ENCODE assay signal across 17 mouse cellular contexts in the genomic region with DNA sequence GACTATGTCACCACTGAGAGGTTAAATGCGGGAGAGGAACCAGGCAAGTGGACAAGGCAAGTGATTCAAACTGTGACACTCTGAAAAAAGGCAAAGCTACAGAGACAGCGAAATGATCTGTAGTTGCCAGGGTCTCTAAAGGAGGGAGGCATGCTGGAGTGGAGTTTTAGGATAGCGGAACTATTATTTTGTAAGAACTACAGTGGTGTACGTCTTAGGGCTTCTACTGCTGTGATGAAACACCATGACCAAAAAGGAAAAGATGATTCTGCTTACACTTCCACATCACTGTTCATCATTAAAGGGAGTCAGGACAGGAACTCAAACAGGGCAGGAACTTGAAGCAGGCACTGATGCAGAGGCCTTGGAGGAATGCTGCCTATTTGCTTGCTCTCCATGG.
"Had no signal": no experiment of that assay in that cellular context is flagged by ENCODE, and none has a peak within 500 bp of the region (broad histone marks: within the 10 kb centered on the region; RNA-seq: fewer than 3 reads in every experiment).

No protein-coding gene starts in this region.

- H3K9ac ChIP-seq: intestine, embryonic 15.5 days; limb, embryonic 12.5 days; liver, embryonic 13.5 days; liver, postnatal 0 days; midbrain, embryonic 12.5 days; neural tube, embryonic 15.5 days had no signal

- H3K4me1 ChIP-seq: intestine, embryonic 15.5 days; liver, embryonic 13.5 days; midbrain, embryonic 12.5 days; neural tube, embryonic 15.5 days had no signal

- H3K4me3 ChIP-seq: intestine, embryonic 15.5 days; limb, embryonic 12.5 days; liver, embryonic 13.5 days; megakaryocyte, embryonic 14.5 days; midbrain, embryonic 12.5 days; neural tube, embryonic 15.5 days had no signal

- H3K27me3 ChIP-seq: intestine, embryonic 15.5 days; limb, embryonic 12.5 days; midbrain, embryonic 12.5 days; neural tube, embryonic 15.5 days had no signal

- H3K4me2 ChIP-seq: intestine, embryonic 15.5 days; limb, embryonic 12.5 days; liver, embryonic 13.5 days; midbrain, embryonic 12.5 days; neural tube, embryonic 15.5 days had no signal

- DNase-seq: kidney, adult 2 months; kidney, postnatal 36 days; layer of hippocampus, adult 9-11 months; layer of hippocampus, postnatal 36 days; liver; liver, embryonic 13.5 days; liver, postnatal 0 days; lung, postnatal 36 days; right cerebral cortex, postnatal 14 days; thymus, postnatal 4 days had no signal

- ATAC-seq: intestine, embryonic 15.5 days; liver, postnatal 0 days; midbrain, embryonic 16.5 days had no signal

- H3K9me3 ChIP-seq: intestine, embryonic 15.5 days; limb, embryonic 12.5 days; liver, embryonic 13.5 days; midbrain, embryonic 12.5 days; neural tube, embryonic 15.5 days had no signal

- H3K27ac ChIP-seq: intestine, embryonic 15.5 days; kidney, postnatal 0 days; limb, embryonic 12.5 days; liver, embryonic 13.5 days; midbrain, embryonic 12.5 days; neural tube, embryonic 15.5 days had no signal

- H3K36me3 ChIP-seq: intestine, embryonic 15.5 days; limb, embryonic 12.5 days; liver, embryonic 13.5 days; midbrain, embryonic 12.5 days; neural tube, embryonic 15.5 days had no signal
